Mouse (Mus musculus): ENCODE results near the gene Hsp90ab1. TPM values are rescaled to one million over a fixed set of nuclear protein-coding genes. Genes with fewer than 3 reads are reported as not detected.

Hsp90ab1 gene
- polyA plus RNA-seq (2017; shearing (Covaris generic)): 879 TPM

GRCm38 (mm10) chr17:45573087-45573779 lies at the start of gene Hsp90ab1:
TSS of gene Hsp90ab1 (minus strand) at chr17:45573271.

GRCm38 (mm10) chr17:45601877-45602304 lies 28.8 kb upstream of the Hsp90ab1 start, which contains the start of gene Mymx:
TSS of gene Mymx (minus strand) at chr17:45602102.

GRCm38 (mm10) chr17:45599446-45600242 lies 26.6 kb upstream of the Hsp90ab1 start, which contains the start of gene Slc29a1:
TSS of gene Slc29a1 (minus strand) at chr17:45599606.

GRCm38 (mm10) chr17:45563655-45564530 lies 9.2 kb downstream of the Hsp90ab1 start, which contains the start of gene Slc35b2:
TSS of gene Slc35b2 (plus strand) at chr17:45563874.

GRCm38 (mm10) chr17:45555452-45556106 lies 17.5 kb downstream of the Hsp90ab1 start, which contains the start of gene Nfkbie:
TSS of gene Nfkbie (plus strand) at chr17:45555703.

GRCm38 (mm10) chr17:45549617-45550181 lies 23.4 kb downstream of the Hsp90ab1 start, which contains the start of gene Tmem151b:
TSS of gene Tmem151b (minus strand) at chr17:45549677.

GRCm38 (mm10) chr17:45523263-45523662 lies 49.8 kb downstream of the Hsp90ab1 start, which contains the start of gene Tcte1:
TSS of gene Tcte1 (plus strand) at chr17:45523434.

Other genes starting within 250 kb of the Hsp90ab1 start
- gene Cdc5l, start 139.5 kb downstream of the Hsp90ab1 start, polyA plus RNA-seq (2017; shearing (Covaris generic)): 90.5 TPM
- 0.96 TPM for gene Spats1, start 97.9 kb downstream of the Hsp90ab1 start, polyA plus RNA-seq (2017; shearing (Covaris generic))
- 15.1 TPM for gene Aars2, start 66.4 kb downstream of the Hsp90ab1 start, polyA plus RNA-seq (2017; shearing (Covaris generic))
- gene Tcte1, start 49.8 kb downstream of the Hsp90ab1 start, polyA plus RNA-seq (2017; shearing (Covaris generic)): not detected
- gene Tmem151b, start 23.6 kb downstream of the Hsp90ab1 start, polyA plus RNA-seq (2017; shearing (Covaris generic)): not detected
- 100 TPM for gene Nfkbie, start 17.6 kb downstream of the Hsp90ab1 start, polyA plus RNA-seq (2017; shearing (Covaris generic))
- gene Slc35b2, start 9.4 kb downstream of the Hsp90ab1 start, polyA plus RNA-seq (2017; shearing (Covaris generic)): 98.6 TPM
- gene Slc29a1, start 26.3 kb upstream of the Hsp90ab1 start, polyA plus RNA-seq (2017; shearing (Covaris generic)): 165 TPM
- gene Mymx, start 28.8 kb upstream of the Hsp90ab1 start, polyA plus RNA-seq (2017; shearing (Covaris generic)): not detected
- 0.55 TPM for gene Capn11, start 86.1 kb upstream of the Hsp90ab1 start, polyA plus RNA-seq (2017; shearing (Covaris generic))
- gene Mrpl14, start 113.1 kb upstream of the Hsp90ab1 start, polyA plus RNA-seq (2017; shearing (Covaris generic)): 79.1 TPM
- 14.5 TPM for gene Tmem63b, start 113.6 kb upstream of the Hsp90ab1 start, polyA plus RNA-seq (2017; shearing (Covaris generic))
- not detected for gene 1600014C23Rik, start 160.6 kb upstream of the Hsp90ab1 start, polyA plus RNA-seq (2017; shearing (Covaris generic))